Mouse (Mus musculus): ENCODE measurements at regions not wholly inside any gene's neighbourhood (a gene's known extent, or its start where the extent isn't known, plus 50 kb on each side); places are given as distances from the start of the nearest gene placed in this dataset.

- Histone ChIP-seq H3K4me2 (replicated peaks; ENCODE audit: low read depth, low read length) (no peak overlapping the region), H3K9me3 (ENCODE audit: low read length) (no peaks in the 10 kb centered on the region), H3K36me3 (ENCODE audit: insufficient read depth, low read length) (no peaks in the 10 kb centered on the region), H3K9ac (replicated peaks; ENCODE audit: low read depth) (no peak overlapping the region), H3K27me3 (replicated peaks; ENCODE audit: insufficient read depth, low read length) (no peaks in the 10 kb centered on the region), H3K4me3 (ENCODE audit: low read depth, low read length) (no peak overlapping the region), H3K27ac (ENCODE audit: low read length) (no peak overlapping the region), H3K4me1 (ENCODE audit: insufficient read depth, low read depth, low read length) (no peaks in the 10 kb centered on the region)
- DNase-seq (ENCODE audit: low spot score) (peak; percentile 11), ATAC-seq (no peak)
- no peak for TF ChIP-seq EP300 (IDR thresholded peaks at IDR 0.05)
- no peak for TF ChIP-seq CTCF (IDR thresholded peaks at IDR 0.05)
- WGBS, result 79% methylated on average over 2 of the region's 2 CpGs
Observed at GRCm38 (mm10) chr10:87687844-87688243, 166.2 kb downstream of the Pah start.

- H3K4me1 ChIP-seq (ENCODE audit: insufficient read depth, low read depth, low read length), result no peaks in the 10 kb centered on the region
- ATAC-seq (no peak), DNase-seq (ENCODE audit: low spot score) (peak; percentile 27)
- H3K4me2 ChIP-seq (replicated peaks; ENCODE audit: low read depth, low read length), result no peak overlapping the region
- no peak overlapping the region for H3K9ac ChIP-seq (replicated peaks; ENCODE audit: low read depth)
- no peaks in the 10 kb centered on the region for H3K27me3 ChIP-seq (replicated peaks; ENCODE audit: insufficient read depth, low read length)
- H3K4me3 ChIP-seq (ENCODE audit: low read depth, low read length), result no peak overlapping the region
- H3K36me3 ChIP-seq (ENCODE audit: insufficient read depth, low read length), result no peaks in the 10 kb centered on the region
- H3K9me3 ChIP-seq (ENCODE audit: low read length), result no peaks in the 10 kb centered on the region
- H3K27ac ChIP-seq (ENCODE audit: low read length), result no peak overlapping the region
- TF ChIP-seq EP300 (IDR thresholded peaks at IDR 0.05) (no peak), CTCF (IDR thresholded peaks at IDR 0.05) (peak; percentile 70)
Observed at GRCm38 (mm10) chr10:87690831-87691230, 167.2 kb upstream of the Igf1 start.

GRCm38 (mm10) chr10:87696485-87696884 lies 161.6 kb upstream of the Igf1 start:
- H3K36me3 ChIP-seq (ENCODE audit: insufficient read depth, low read length), result no peaks in the 10 kb centered on the region
- H3K4me1 ChIP-seq (ENCODE audit: insufficient read depth, low read depth, low read length), result no peaks in the 10 kb centered on the region
- no peak overlapping the region for H3K4me2 ChIP-seq (replicated peaks; ENCODE audit: low read depth, low read length)
- 62% methylated on average over 4 of the region's 4 CpGs for WGBS
- no peaks in the 10 kb centered on the region for H3K27me3 ChIP-seq (replicated peaks; ENCODE audit: insufficient read depth, low read length)
- ATAC-seq, result no peak
- no peak overlapping the region for H3K9ac ChIP-seq (replicated peaks; ENCODE audit: low read depth)
- no peaks in the 10 kb centered on the region for H3K9me3 ChIP-seq (ENCODE audit: low read length)
- no peak overlapping the region for H3K4me3 ChIP-seq (ENCODE audit: low read depth, low read length)
- TF ChIP-seq CTCF (IDR thresholded peaks at IDR 0.05) (no peak), EP300 (IDR thresholded peaks at IDR 0.05) (no peak)
- H3K27ac ChIP-seq (ENCODE audit: low read length), result no peak overlapping the region
- no peak for DNase-seq (ENCODE audit: low spot score)

- no peak overlapping the region for H3K27ac ChIP-seq (ENCODE audit: low read length)
- ATAC-seq (no peak), DNase-seq (ENCODE audit: low spot score) (no peak)
- TF ChIP-seq CTCF (IDR thresholded peaks at IDR 0.05) (no peak), EP300 (IDR thresholded peaks at IDR 0.05) (no peak)
- 65% methylated on average over 4 of the region's 4 CpGs for WGBS
- no peaks in the 10 kb centered on the region for H3K27me3 ChIP-seq (replicated peaks; ENCODE audit: insufficient read depth, low read length)
- H3K4me3 ChIP-seq (ENCODE audit: low read depth, low read length), result no peak overlapping the region
- no peaks in the 10 kb centered on the region for H3K4me1 ChIP-seq (ENCODE audit: insufficient read depth, low read depth, low read length)
- H3K9me3 ChIP-seq (ENCODE audit: low read length), result no peaks in the 10 kb centered on the region
- no peaks in the 10 kb centered on the region for H3K36me3 ChIP-seq (ENCODE audit: insufficient read depth, low read length)
- no peak overlapping the region for H3K4me2 ChIP-seq (replicated peaks; ENCODE audit: low read depth, low read length)
- no peak overlapping the region for H3K9ac ChIP-seq (replicated peaks; ENCODE audit: low read depth)
Observed at GRCm38 (mm10) chr10:87711209-87711608, 146.9 kb upstream of the Igf1 start.

GRCm38 (mm10) chr10:87711798-87712197 lies 146.3 kb upstream of the Igf1 start:
- no peak for TF ChIP-seq EP300 (IDR thresholded peaks at IDR 0.05)
- TF ChIP-seq CTCF (IDR thresholded peaks at IDR 0.05), result no peak
- Histone ChIP-seq H3K9me3 (ENCODE audit: low read length) (no peaks in the 10 kb centered on the region), H3K36me3 (ENCODE audit: insufficient read depth, low read length) (no peaks in the 10 kb centered on the region), H3K4me1 (ENCODE audit: insufficient read depth, low read depth, low read length) (no peaks in the 10 kb centered on the region), H3K4me2 (replicated peaks; ENCODE audit: low read depth, low read length) (no peak overlapping the region), H3K27ac (ENCODE audit: low read length) (no peak overlapping the region), H3K27me3 (replicated peaks; ENCODE audit: insufficient read depth, low read length) (no peaks in the 10 kb centered on the region), H3K9ac (replicated peaks; ENCODE audit: low read depth) (no peak overlapping the region), H3K4me3 (ENCODE audit: low read depth, low read length) (no peak overlapping the region)
- 33% methylated on average over 3 of the region's 3 CpGs for WGBS
- ATAC-seq, result no peak
- DNase-seq (ENCODE audit: low spot score), result no peak

GRCm38 (mm10) chr10:87715874-87716600 lies 142.0 kb upstream of the Igf1 start:
- no peak for ATAC-seq
- Histone ChIP-seq H3K27me3 (replicated peaks; ENCODE audit: insufficient read depth, low read length) (no peaks in the 10 kb centered on the region), H3K36me3 (ENCODE audit: insufficient read depth, low read length) (no peaks in the 10 kb centered on the region), H3K4me2 (replicated peaks; ENCODE audit: low read depth, low read length) (no peak overlapping the region), H3K4me3 (ENCODE audit: low read depth, low read length) (no peak overlapping the region), H3K9me3 (ENCODE audit: low read length) (no peaks in the 10 kb centered on the region), H3K4me1 (ENCODE audit: insufficient read depth, low read depth, low read length) (no peaks in the 10 kb centered on the region), H3K27ac (ENCODE audit: low read length) (no peak overlapping the region), H3K9ac (replicated peaks; ENCODE audit: low read depth) (no peak overlapping the region)
- DNase-seq (ENCODE audit: low spot score), result no peak
- WGBS, result 56% methylated on average over 6 of the region's 6 CpGs
- TF ChIP-seq EP300 (IDR thresholded peaks at IDR 0.05) (no peak), CTCF (IDR thresholded peaks at IDR 0.05) (no peak)

GRCm38 (mm10) chr10:87717156-87717555 lies 140.9 kb upstream of the Igf1 start:
- no peak for TF ChIP-seq EP300 (IDR thresholded peaks at IDR 0.05)
- TF ChIP-seq CTCF (IDR thresholded peaks at IDR 0.05), result no peak

More at GRCm38 (mm10) chr10:87717156-87717555, 140.9 kb upstream of the Igf1 start:
- ATAC-seq (no peak), DNase-seq (ENCODE audit: low spot score) (no peak)
- Histone ChIP-seq H3K27ac (ENCODE audit: low read length) (no peak overlapping the region), H3K27me3 (replicated peaks; ENCODE audit: insufficient read depth, low read length) (no peaks in the 10 kb centered on the region), H3K4me2 (replicated peaks; ENCODE audit: low read depth, low read length) (no peak overlapping the region), H3K9ac (replicated peaks; ENCODE audit: low read depth) (no peak overlapping the region), H3K4me3 (ENCODE audit: low read depth, low read length) (no peak overlapping the region), H3K36me3 (ENCODE audit: insufficient read depth, low read length) (no peaks in the 10 kb centered on the region), H3K9me3 (ENCODE audit: low read length) (no peaks in the 10 kb centered on the region), H3K4me1 (ENCODE audit: insufficient read depth, low read depth, low read length) (no peaks in the 10 kb centered on the region)
